18 mouse cellular contexts compared by ENCODE assay signal in the genomic region with DNA sequence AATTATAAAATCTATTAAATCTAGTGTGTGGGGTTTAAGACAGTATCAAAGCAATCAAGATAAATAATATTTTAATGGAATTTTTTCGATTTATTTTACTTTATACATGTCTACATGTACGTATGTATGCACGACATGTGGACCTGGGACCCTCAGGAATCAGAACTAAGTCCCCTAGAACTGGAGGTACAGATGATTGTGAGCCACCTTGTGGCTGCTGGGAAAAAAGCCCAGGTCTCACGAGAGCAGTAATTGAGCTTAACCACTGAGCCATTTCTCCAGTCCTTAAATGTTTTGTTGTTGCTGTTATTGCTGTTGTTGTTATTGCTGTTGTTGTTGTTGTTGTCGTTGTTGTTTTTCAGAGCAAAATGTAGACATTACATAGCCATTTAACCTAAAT.
"Had no signal": no experiment of that assay in that cellular context is flagged by ENCODE, and none has a peak within 500 bp of the region (broad histone marks: within the 10 kb centered on the region; RNA-seq: fewer than 3 reads in every experiment).

No protein-coding gene starts in this region.

- H3K9ac ChIP-seq: liver, embryonic 13.5 days; stomach, embryonic 15.5 days had no signal

- H3K27ac ChIP-seq: left cerebral cortex, adult 2 months; liver, embryonic 13.5 days; midbrain, embryonic 10.5 days; stomach, embryonic 15.5 days had no signal

- H3K4me2 ChIP-seq: liver, embryonic 13.5 days; stomach, embryonic 15.5 days had no signal

- DNase-seq: kidney, adult 2 months; kidney, postnatal 10 days; kidney, postnatal 4 days; layer of hippocampus, adult 9-11 months; layer of hippocampus, postnatal 36 days; liver, embryonic 13.5 days; lung, adult 2 months; right cerebral cortex, adult 18-20 months; right cerebral cortex, postnatal 14 days; spleen, adult 18-20 months; thymus, adult 18-20 months; thymus, postnatal 36 days had no signal

- H3K4me3 ChIP-seq: left cerebral cortex, adult 2 months; liver, embryonic 13.5 days; megakaryocyte, embryonic 14.5 days; midbrain, embryonic 10.5 days; stomach, embryonic 15.5 days had no signal

- ATAC-seq: intestine, postnatal 0 days; lung, postnatal 0 days had no signal

- H3K27me3 ChIP-seq: liver, embryonic 13.5 days; megakaryocyte, embryonic 14.5 days; stomach, embryonic 15.5 days had no signal

- H3K36me3 ChIP-seq: liver, embryonic 13.5 days had no signal

- H3K9me3 ChIP-seq: liver, embryonic 13.5 days; megakaryocyte, embryonic 14.5 days; midbrain, embryonic 10.5 days; stomach, embryonic 15.5 days had no signal

- H3K4me1 ChIP-seq: liver, embryonic 13.5 days; megakaryocyte, embryonic 14.5 days; midbrain, embryonic 10.5 days; stomach, embryonic 15.5 days had no signal
